Mouse (Mus musculus) CH12.LX (cell line): ENCODE data around the gene Pdgfc. TPM values are rescaled to one million over a fixed set of nuclear protein-coding genes. Genes with fewer than 3 reads are reported as not detected.

Source experiments
- DNase-seq: peaks from one replicate; pipeline ENCODE4 v3.0.0-alpha.2; 2013; ENCODE audit errors: extremely low read depth
- H3K27ac ChIP-seq: 2 replicates; pipeline ENCODE4 v1.5.1; 2012; ENCODE audit warnings: low read depth, mild to moderate bottlenecking, control low read depth, moderate library complexity; ENCODE audit not compliant: insufficient read depth
- H3K27me3 ChIP-seq: replicated peaks from 2 replicates; pipeline ENCODE3; 2012; ENCODE audit warnings: inconsistent platforms
- H3K36me3 ChIP-seq, 2 experiments: replicated peaks in 1 of 2; 2 replicates each; pipeline versions ENCODE3 to v1.6.1; 2012; ENCODE audit warnings: inconsistent platforms in 1 of 2, low read length in 1 of 2, mild to moderate bottlenecking in 1 of 2, mixed read lengths in 1 of 2, moderate library complexity in 1 of 2; ENCODE audit not compliant: control insufficient read depth in 1 of 2, insufficient read depth in 1 of 2
- H3K4me1 ChIP-seq, 2 experiments: 2 replicates each; pipeline ENCODE4 v1.6.1; 2012; ENCODE audit warnings: inconsistent platforms in 1 of 2, moderate library complexity in 1 of 2; ENCODE audit not compliant: insufficient read depth in 2 of 2, control insufficient read depth in 1 of 2
- H3K4me2 ChIP-seq: 2 replicates; pipeline ENCODE4 v1.6.1; 2012; ENCODE audit warnings: low read depth, mild to moderate bottlenecking, control low read depth; ENCODE audit not compliant: poor library complexity, insufficient read depth, severe bottlenecking
- H3K4me3 ChIP-seq, 3 experiments: fragments of 150-350 bp in 1 of 3; sonication (generic) in 1 of 3; replicated peaks in 1 of 3; 2 replicates each; pipeline versions ENCODE3 to v1.5.1; 2011 to 2012; ENCODE audit warnings: low read depth in 2 of 3, low read length in 2 of 3, mild to moderate bottlenecking in 2 of 3, moderate library complexity in 2 of 3, control low read depth in 1 of 3, improper control_type of control experiment in 1 of 3, inconsistent platforms in 1 of 3, mixed read lengths in 1 of 3; ENCODE audit not compliant: poor library complexity in 1 of 3
- H3K79me2 ChIP-seq: replicated peaks from 2 replicates; pipeline ENCODE4 v1.6.1; 2012; ENCODE audit warnings: mild to moderate bottlenecking, moderate library complexity; ENCODE audit not compliant: control insufficient read depth, poor library complexity, insufficient read depth, severe bottlenecking; ENCODE audit errors: extremely low read depth
- H3K9ac ChIP-seq: 2 replicates; pipeline ENCODE4 v1.6.1; 2012; ENCODE audit warnings: low read depth, mild to moderate bottlenecking, control low read depth, moderate library complexity; ENCODE audit not compliant: insufficient read depth
- H3K9me3 ChIP-seq: replicated peaks from 2 replicates; pipeline ENCODE3; 2012; ENCODE audit warnings: low read length, inconsistent platforms, mixed read lengths
- BHLHE40 ChIP-seq: IDR thresholded peaks from 2 replicates; pipeline ENCODE4 v1.6.1; 2011; ENCODE audit warnings: mild to moderate bottlenecking, low read depth, low read length, improper control_type of control experiment
- CHD1 ChIP-seq: IDR thresholded peaks from 2 replicates; pipeline ENCODE4 v1.6.1; 2012; ENCODE audit warnings: low read depth, low read length, improper control_type of control experiment, inconsistent platforms
- CHD2 ChIP-seq: IDR thresholded peaks from 2 replicates; pipeline ENCODE4 v1.6.1; 2011; ENCODE audit warnings: low read length, improper control_type of control experiment
- E2F4 ChIP-seq: IDR thresholded peaks from 2 replicates; pipeline ENCODE4 v1.6.1; 2011; ENCODE audit warnings: low read depth, low read length, improper control_type of control experiment; ENCODE audit not compliant: insufficient replicate concordance
- GABPA ChIP-seq: IDR thresholded peaks from 2 replicates; pipeline ENCODE4 v1.6.1; 2012; ENCODE audit warnings: low read depth, low read length, improper control_type of control experiment, inconsistent platforms; ENCODE audit not compliant: insufficient replicate concordance
- HCFC1 ChIP-seq: IDR thresholded peaks from 2 replicates; pipeline ENCODE4 v1.6.1; 2012; ENCODE audit warnings: low read depth, mild to moderate bottlenecking, inconsistent platforms, low read length, improper control_type of control experiment
- JUND ChIP-seq: conservative IDR thresholded peaks from 2 replicates; pipeline ENCODE4 v1.6.1; 2011; ENCODE audit warnings: low read depth, low read length, improper control_type of control experiment
- MAFK ChIP-seq: IDR thresholded peaks from 2 replicates; pipeline ENCODE4 v1.6.1; 2011; ENCODE audit warnings: low read length, improper control_type of control experiment; ENCODE audit not compliant: insufficient replicate concordance
- MAX ChIP-seq: IDR thresholded peaks from 2 replicates; pipeline ENCODE4 v1.6.1; 2011; ENCODE audit warnings: low read length, improper control_type of control experiment
- MAZ ChIP-seq: IDR thresholded peaks from 2 replicates; pipeline ENCODE4 v1.6.1; 2012; ENCODE audit warnings: low read depth, mild to moderate bottlenecking, inconsistent platforms, low read length, improper control_type of control experiment, moderate library complexity
- MEF2A ChIP-seq: IDR thresholded peaks from 2 replicates; pipeline ENCODE4 v1.6.1; 2014; ENCODE audit warnings: low read depth, mild to moderate bottlenecking, inconsistent platforms, low read length, improper control_type of control experiment, borderline replicate concordance
- MYC ChIP-seq: IDR thresholded peaks from 2 replicates; pipeline ENCODE4 v1.6.1; 2011; ENCODE audit warnings: low read depth, mild to moderate bottlenecking, improper control_type of control experiment, low read length
- NELFE ChIP-seq: IDR thresholded peaks from 2 replicates; pipeline ENCODE4 v1.6.1; 2011; ENCODE audit warnings: low read depth, low read length, improper control_type of control experiment
- NRF1 ChIP-seq: IDR thresholded peaks from 2 replicates; pipeline ENCODE4 v1.6.1; 2014; ENCODE audit warnings: low read depth, mild to moderate bottlenecking, inconsistent platforms, low read length, improper control_type of control experiment, moderate library complexity
- PAX5 ChIP-seq: IDR thresholded peaks from 2 replicates; pipeline ENCODE4 v1.6.1; 2012; ENCODE audit warnings: low read length, inconsistent platforms, mixed read lengths
- POLR2AphosphoS2 ChIP-seq: IDR thresholded peaks from 2 replicates; pipeline ENCODE4 v1.6.1; 2011; ENCODE audit warnings: low read depth, low read length, improper control_type of control experiment
- SIN3A ChIP-seq: IDR thresholded peaks from 2 replicates; pipeline ENCODE4 v1.6.1; 2012; ENCODE audit warnings: low read length, improper control_type of control experiment, inconsistent platforms
- TBP ChIP-seq: conservative IDR thresholded peaks from 2 replicates; pipeline ENCODE4 v1.6.1; 2011; ENCODE audit warnings: low read depth, low read length, improper control_type of control experiment
- UBTF ChIP-seq: IDR thresholded peaks from 2 replicates; pipeline ENCODE4 v1.6.1; 2012; ENCODE audit warnings: low read depth, mild to moderate bottlenecking, inconsistent platforms, low read length, improper control_type of control experiment, moderate library complexity
- USF2 ChIP-seq: conservative IDR thresholded peaks from 2 replicates; pipeline ENCODE4 v1.6.1; 2011; ENCODE audit warnings: low read depth, low read length, improper control_type of control experiment
- ZC3H11A ChIP-seq: IDR thresholded peaks from 2 replicates; pipeline ENCODE4 v1.6.1; 2012; ENCODE audit warnings: low read depth, mild to moderate bottlenecking, inconsistent platforms, low read length, improper control_type of control experiment
- ZKSCAN1 ChIP-seq: IDR thresholded peaks from 2 replicates; pipeline ENCODE4 v1.6.1; 2012; ENCODE audit warnings: low read depth, inconsistent platforms, low read length, improper control_type of control experiment, borderline replicate concordance
- ZMIZ1 ChIP-seq: IDR thresholded peaks from 2 replicates; pipeline ENCODE4 v1.6.1; 2012; ENCODE audit warnings: low read depth, mild to moderate bottlenecking, inconsistent platforms, low read length, improper control_type of control experiment
- dilution Hi-C: fragments of 300-500 bp; cut with MboI; formaldehyde crosslinking; loops from 2 replicates; pipeline ENCODE4 v1.14.3; 2020; ENCODE audit warnings: low sequenced_read_pairs; ENCODE audit not compliant: extremely low pct_unique_long_range_greater_than_20kb, extremely low pct_ligation_motif_present
- in situ Hi-C: fragments of 300-500 bp; cut with MboI; formaldehyde crosslinking; loops from 3 replicates; pipeline ENCODE4 v1.14.3; 2019; ENCODE audit warnings: low sequenced_read_pairs, low pct_ligation_motif_present, low pct_unique_long_range_greater_than_20kb, mixed read lengths
- polyA plus RNA-seq: library from polyadenylated mRNA; unstranded; fragments of >175 nt; gene quantifications from 2 replicates; pipeline ENCODE4 v1.2.1, GENCODE M21; 2012; ENCODE audit warnings: low read depth; ENCODE audit not compliant: insufficient read length
- total RNA-seq, 2 experiments: library from RNA; depleted of rRNA; stranded (reverse); fragments of 300-350 nt in 1 of 2; fragments of >200 nt in 1 of 2; gene quantifications; 2 replicates each; pipeline ENCODE4 v1.2.3; 2012 to 2014

The Pdgfc gene
- total and polyA plus RNA-seq, 3 experiments = 0.09 to 0.20 (median 0.17) TPM

- Histone ChIP-seq H3K27me3 (no peaks in the 10 kb centered on the region), H3K27ac (no peak overlapping the region), H3K4me3 (no peak overlapping the region), H3K4me2 (no peak overlapping the region), H3K9ac (no peak overlapping the region), H3K79me2 (no peaks in the 10 kb centered on the region), H3K9me3 (no peaks in the 10 kb centered on the region), H3K36me3 (no peaks in the 10 kb centered on the region), H3K4me1 (peaks cover 0 to 5% of the 10 kb centered on the region in 2 experiments; a peak in 1 of 4 replicates)
- DNase-seq = no peak
- no peak for TF ChIP-seq MYC
- dilution Hi-C loops = no loop called here
- in situ Hi-C loops = no loop called here
Observed at GRCm38 (mm10) chr3:81197644-81198043, 161.4 kb downstream of the Pdgfc start.

GRCm38 (mm10) chr3:81200647-81201046, 164.4 kb downstream of the Pdgfc start:
- Histone ChIP-seq H3K79me2 (no peaks in the 10 kb centered on the region), H3K4me1 (peaks cover 0 to 5% of the 10 kb centered on the region in 2 experiments; a peak in 1 of 4 replicates)
- in situ Hi-C loops (no loop called here), dilution Hi-C loops (no loop called here)
- TF ChIP-seq TBP (no peak), NRF1 (no peak), CHD2 (no peak), NELFE (no peak), POLR2AphosphoS2 (no peak), MAZ (no peak), MEF2A (no peak), ZMIZ1 (no peak), ZKSCAN1 (no peak)
- TF ChIP-seq, all 38 proteins: peak for 0
- H3K36me3 ChIP-seq = no peaks in the 10 kb centered on the region
- H3K9me3 ChIP-seq = no peaks in the 10 kb centered on the region
- H3K4me2 ChIP-seq = no peak overlapping the region
- H3K27me3 ChIP-seq = no peaks in the 10 kb centered on the region
- DNase-seq = no peak
- H3K27ac ChIP-seq = no peak overlapping the region
- no peak overlapping the region for H3K9ac ChIP-seq
- no peak overlapping the region for H3K4me3 ChIP-seq

GRCm38 (mm10) chr3:81205201-81205600, 169.0 kb downstream of the Pdgfc start:
- H3K9me3 ChIP-seq = no peaks in the 10 kb centered on the region
- in situ Hi-C loops (no loop called here), dilution Hi-C loops (no loop called here)
- DNase-seq = no peak
- TF ChIP-seq E2F4 (no peak), MAFK (no peak), BHLHE40 (no peak), ZMIZ1 (no peak), PAX5 (no peak), ZC3H11A (no peak), USF2 (no peak), GABPA (no peak), CHD1 (no peak), MYC (no peak), HCFC1 (no peak), SIN3A (no peak), MAX (no peak), JUND (no peak), UBTF (no peak)
- H3K36me3 ChIP-seq = no peaks in the 10 kb centered on the region
- H3K9ac ChIP-seq = no peak overlapping the region
- H3K79me2 ChIP-seq = no peaks in the 10 kb centered on the region
- H3K4me2 ChIP-seq = no peak overlapping the region
- no peak overlapping the region for H3K4me3 ChIP-seq
- no peaks in the 10 kb centered on the region for H3K4me1 ChIP-seq
- no peak overlapping the region for H3K27ac ChIP-seq
- no peaks in the 10 kb centered on the region for H3K27me3 ChIP-seq
